Mouse (Mus musculus) lung, embryonic 14.5 days (tissue): ENCODE measurements at regions not wholly inside any gene's neighbourhood (a gene's known extent, or its start where the extent isn't known, plus 50 kb on each side); places are given as distances from the start of the nearest gene placed in this dataset.

Experiments used
- ATAC-seq: fragments of 200-750 bp; cut with Nextera tagmentation; 2 replicates; pipeline ENCODE4 v1.8.0; 2017; ENCODE audit warnings: mild to moderate bottlenecking, moderate TSS enrichment, moderate library complexity; ENCODE audit not compliant: insufficient read depth
- DNase-seq: peaks from one replicate; pipeline ENCODE4 v3.0.0-alpha.2; 2015
- H3K27ac ChIP-seq: fragments of 300-500 bp; sonication (generic); 2 replicates; pipeline ENCODE4 v1.5.1; 2014; ENCODE audit warnings: low read depth, mild to moderate bottlenecking, moderate library complexity
- H3K27me3 ChIP-seq: fragments of 300-500 bp; sonication (generic); 2 replicates; pipeline ENCODE4 v1.6.1; 2014; ENCODE audit warnings: low read length, control low read depth; ENCODE audit not compliant: insufficient read depth
- H3K36me3 ChIP-seq: fragments of 300-500 bp; sonication (generic); 2 replicates; pipeline ENCODE4 v1.6.1; 2014; ENCODE audit warnings: control low read depth; ENCODE audit not compliant: insufficient read depth
- H3K4me1 ChIP-seq: fragments of 300-500 bp; sonication (generic); 2 replicates; pipeline ENCODE4 v1.6.1; 2014; ENCODE audit warnings: antibody characterized with exemption, control low read depth; ENCODE audit not compliant: insufficient read depth
- H3K4me2 ChIP-seq: fragments of 300-500 bp; sonication (generic); 2 replicates; pipeline ENCODE4 v1.6.1; 2014; ENCODE audit warnings: mild to moderate bottlenecking
- H3K4me3 ChIP-seq: fragments of 300-500 bp; sonication (generic); 2 replicates; pipeline ENCODE4 v1.5.1; 2014; ENCODE audit warnings: low read depth, low read length
- H3K9ac ChIP-seq: fragments of 300-500 bp; sonication (generic); 2 replicates; pipeline ENCODE4 v1.6.1; 2014
- H3K9me3 ChIP-seq: fragments of 300-500 bp; sonication (generic); 2 replicates; pipeline ENCODE4 v1.6.1; 2016; ENCODE audit warnings: low read depth, low read length, control low read depth
- CTCF ChIP-seq: IDR thresholded peaks from 2 replicates; pipeline ENCODE4 v1.5.1; 2016; ENCODE audit warnings: antibody characterized with exemption, low read depth
- WGBS: fragments of 180-500 bp; shearing (Covaris S2); extraction: QIAGEN DNeasy Blood & Tissue Kit; methylation state at CpG from one replicate; pipeline ENCODE4 v1.1.7; 2014; 5-methylcytosine and 5-hydroxymethylcytosine counted together

GRCm38 (mm10) chr3:116180341-116180885, 50.9 kb upstream of the Vcam1 start:
- WGBS = 81% methylated on average over 5 of the region's 5 CpGs
- Histone ChIP-seq H3K27me3 (no peaks in the 10 kb centered on the region), H3K9ac (no peak overlapping the region), H3K4me2 (no peak overlapping the region), H3K27ac (no peak overlapping the region), H3K9me3 (no peaks in the 10 kb centered on the region), H3K4me3 (no peak overlapping the region), H3K36me3 (no peaks in the 10 kb centered on the region), H3K4me1 (no peaks in the 10 kb centered on the region)
- ATAC-seq (no peak), DNase-seq (no peak)
- TF ChIP-seq CTCF = no peak
